Mouse (Mus musculus): ENCODE measurements around the gene Smco3. TPM values are rescaled to one million over a fixed set of nuclear protein-coding genes. Genes with fewer than 3 reads are reported as not detected.
"Not testable (repeated sequence)": the region's sequence is repeated elsewhere in the genome, so short reads cannot be mapped to it uniquely, and the experiment has no call there.

The Smco3 gene
- polyA plus RNA-seq, 1 experiment from 2014 or later = not detected

DNA sequence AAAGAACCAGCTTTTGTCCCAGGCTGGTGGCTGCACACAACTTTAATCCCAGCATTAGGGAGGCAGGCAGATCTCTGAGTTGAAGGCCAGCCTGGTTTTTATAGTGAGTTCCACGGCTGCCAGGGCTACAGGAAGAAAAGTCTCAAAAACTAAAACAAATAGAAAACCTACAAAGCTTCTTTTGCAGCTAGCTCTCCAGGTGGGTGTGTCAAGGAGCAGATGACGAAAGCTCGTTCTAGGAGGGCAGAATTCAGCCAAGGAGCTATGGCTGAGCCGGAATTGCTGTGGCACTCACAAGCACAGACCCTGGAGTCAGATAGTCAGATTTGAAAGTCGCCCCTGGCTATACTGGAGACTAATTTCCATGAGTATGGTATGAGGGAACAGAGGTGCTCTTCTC, 28.4 kb downstream of the Smco3 start:
- no peak for ATAC-seq (ENCODE audit: low FRiP score)
- no peaks in the 10 kb centered on the region for H3K9me3 ChIP-seq (ENCODE audit: control insufficient read depth, low read length)
- H3K4me2 ChIP-seq (replicated peaks; ENCODE audit: low read depth, low read length) = no peak overlapping the region
- no peaks in the 10 kb centered on the region for H3K27me3 ChIP-seq (ENCODE audit: control insufficient read depth, insufficient read depth, low read length)
- H3K4me1 ChIP-seq (replicated peaks; ENCODE audit: control insufficient read depth, insufficient read depth, low read length) = peaks cover 4% of the 10 kb centered on the region
- no peak overlapping the region for H3K27ac ChIP-seq (ENCODE audit: low read depth, low read length)
- 74% methylated on average over 5 of the region's 5 CpGs for WGBS
- DNase-seq (ENCODE audit: low spot score) = no peak
- no peak overlapping the region for H3K4me3 ChIP-seq (ENCODE audit: low read depth, low read length)
- no peaks in the 10 kb centered on the region for H3K36me3 ChIP-seq (ENCODE audit: control insufficient read depth, insufficient read depth, low read length)
- no peak overlapping the region for H3K9ac ChIP-seq (ENCODE audit: low read depth, low read length)

DNA sequence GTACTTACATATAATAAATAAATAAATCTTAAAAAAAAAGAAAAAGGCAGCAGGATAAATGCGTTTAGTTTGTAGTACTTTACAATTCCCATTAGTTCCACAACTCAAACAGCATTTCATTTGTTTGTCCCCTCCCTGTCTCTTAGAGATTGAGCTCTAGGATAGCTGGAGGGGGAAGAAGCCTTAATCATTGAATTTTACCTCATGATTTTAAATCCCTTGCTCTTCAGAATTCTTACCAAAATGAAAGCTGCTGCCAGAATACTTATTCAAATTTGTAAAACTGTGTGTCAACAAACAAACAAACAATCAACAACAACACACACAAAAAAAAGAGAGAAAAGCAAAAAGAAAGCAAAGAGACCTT, 29.9 kb downstream of the Smco3 start:
- no peaks in the 10 kb centered on the region for H3K36me3 ChIP-seq (ENCODE audit: control insufficient read depth, insufficient read depth, low read length)
- WGBS = 100% methylated on average over 1 of the region's 1 CpGs
- no peak overlapping the region for H3K9ac ChIP-seq (ENCODE audit: low read depth, low read length)
- H3K27me3 ChIP-seq (ENCODE audit: control insufficient read depth, insufficient read depth, low read length) = no peaks in the 10 kb centered on the region
- H3K4me3 ChIP-seq (ENCODE audit: low read depth, low read length) = no peak overlapping the region
- no peak for ATAC-seq (ENCODE audit: low FRiP score)
- H3K4me2 ChIP-seq (replicated peaks; ENCODE audit: low read depth, low read length) = no peak overlapping the region
- H3K9me3 ChIP-seq (ENCODE audit: control insufficient read depth, low read length) = no peaks in the 10 kb centered on the region
- H3K27ac ChIP-seq (ENCODE audit: low read depth, low read length) = no peak overlapping the region
- DNase-seq (ENCODE audit: low spot score) = no peak
- H3K4me1 ChIP-seq (replicated peaks; ENCODE audit: control insufficient read depth, insufficient read depth, low read length) = peaks cover 4% of the 10 kb centered on the region

GRCm38 (mm10) chr6:136804705-136805408, 30.4 kb downstream of the Smco3 start:
- Histone ChIP-seq H3K4me2 (replicated peaks; ENCODE audit: low read depth, low read length) (peak overlapping the region; percentile 83), H3K36me3 (ENCODE audit: control insufficient read depth, insufficient read depth, low read length) (no peaks in the 10 kb centered on the region), H3K27me3 (ENCODE audit: control insufficient read depth, insufficient read depth, low read length) (no peaks in the 10 kb centered on the region), H3K9ac (ENCODE audit: low read depth, low read length) (peak overlapping the region; percentile 99; the same call in 1 of the 2 replicates), H3K4me1 (replicated peaks; ENCODE audit: control insufficient read depth, insufficient read depth, low read length) (peaks cover 4% of the 10 kb centered on the region), H3K9me3 (ENCODE audit: control insufficient read depth, low read length) (no peaks in the 10 kb centered on the region), H3K4me3 (ENCODE audit: low read depth, low read length) (peak overlapping the region; percentile 69; the same call in 1 of the 2 replicates), H3K27ac (ENCODE audit: low read depth, low read length) (peak overlapping the region; percentile 100)
- ATAC-seq (ENCODE audit: low FRiP score) = no peak
- WGBS = 38% methylated on average over 9 of the region's 9 CpGs
- peak; percentile 36 for DNase-seq (ENCODE audit: low spot score)

DNA sequence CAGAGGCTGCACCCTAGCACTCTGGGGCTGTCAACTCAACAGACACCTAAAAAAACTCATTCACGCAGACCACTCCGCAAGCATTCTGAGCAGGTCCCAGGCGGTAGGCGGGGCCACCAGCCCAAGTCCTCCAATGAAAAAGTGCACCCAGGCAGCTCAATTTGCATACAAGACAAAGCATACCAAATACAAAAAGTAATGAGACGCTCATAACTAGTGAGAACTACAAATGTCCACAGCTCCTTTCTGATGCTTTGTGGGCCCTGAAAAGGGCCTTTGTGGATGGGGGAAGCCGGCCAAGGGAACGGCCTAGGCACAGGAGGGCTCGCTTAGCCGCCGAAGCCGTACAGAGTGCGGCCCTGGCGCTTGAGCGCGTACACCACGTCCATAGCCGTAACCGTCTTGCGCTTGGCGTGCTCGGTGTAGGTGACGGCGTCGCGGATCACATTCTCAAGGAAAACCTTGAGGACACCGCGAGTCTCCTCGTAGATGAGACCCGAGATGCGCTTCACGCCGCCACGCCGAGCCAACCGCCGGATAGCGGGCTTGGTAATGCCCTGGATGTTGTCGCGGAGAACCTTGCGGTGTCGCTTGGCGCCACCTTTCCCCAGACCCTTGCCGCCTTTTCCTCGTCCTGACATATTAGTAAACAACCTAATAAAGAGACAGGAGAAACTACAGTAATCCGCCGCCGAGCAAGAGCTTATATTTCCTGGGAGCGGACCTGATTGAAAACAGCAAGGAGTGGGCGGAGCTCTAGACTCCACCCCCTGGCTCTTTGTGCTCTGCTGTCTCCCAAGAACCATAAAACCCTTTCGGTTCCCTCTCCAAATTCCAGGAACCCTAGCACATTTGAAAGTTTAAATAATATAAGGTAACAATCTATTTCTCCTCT, 31.3 kb downstream of the Smco3 start, which contains the start of gene Hist4h4:
Gene Hist4h4 (minus strand): TSS at position 677 of the 895 bp plus-strand sequence.
- peak within 1 kb of the TSS; percentile 83 for H3K4me2 ChIP-seq (replicated peaks; ENCODE audit: low read depth, low read length)
- H3K4me3 ChIP-seq (ENCODE audit: low read depth, low read length) = peak within 1 kb of the TSS; percentile 69
- no peaks in the 10 kb centered on the region for H3K9me3 ChIP-seq (ENCODE audit: control insufficient read depth, low read length)
- DNase-seq (ENCODE audit: low spot score) (peak; percentile 95), ATAC-seq (ENCODE audit: low FRiP score) (peak; percentile 77)
- peak within 1 kb of the TSS; percentile 99 for H3K9ac ChIP-seq (ENCODE audit: low read depth, low read length)
- H3K27ac ChIP-seq (ENCODE audit: low read depth, low read length) = peak within 1 kb of the TSS; percentile 100
- peaks cover 2% of the 10 kb centered on the region; the same call in 1 of the 2 replicates for H3K4me1 ChIP-seq (replicated peaks; ENCODE audit: control insufficient read depth, insufficient read depth, low read length)
- H3K27me3 ChIP-seq (ENCODE audit: control insufficient read depth, insufficient read depth, low read length) = no peaks in the 10 kb centered on the region
- WGBS = under 1% methylated on average over 50 of the region's 50 CpGs
- H3K36me3 ChIP-seq (ENCODE audit: control insufficient read depth, insufficient read depth, low read length) = no peaks in the 10 kb centered on the region

DNA sequence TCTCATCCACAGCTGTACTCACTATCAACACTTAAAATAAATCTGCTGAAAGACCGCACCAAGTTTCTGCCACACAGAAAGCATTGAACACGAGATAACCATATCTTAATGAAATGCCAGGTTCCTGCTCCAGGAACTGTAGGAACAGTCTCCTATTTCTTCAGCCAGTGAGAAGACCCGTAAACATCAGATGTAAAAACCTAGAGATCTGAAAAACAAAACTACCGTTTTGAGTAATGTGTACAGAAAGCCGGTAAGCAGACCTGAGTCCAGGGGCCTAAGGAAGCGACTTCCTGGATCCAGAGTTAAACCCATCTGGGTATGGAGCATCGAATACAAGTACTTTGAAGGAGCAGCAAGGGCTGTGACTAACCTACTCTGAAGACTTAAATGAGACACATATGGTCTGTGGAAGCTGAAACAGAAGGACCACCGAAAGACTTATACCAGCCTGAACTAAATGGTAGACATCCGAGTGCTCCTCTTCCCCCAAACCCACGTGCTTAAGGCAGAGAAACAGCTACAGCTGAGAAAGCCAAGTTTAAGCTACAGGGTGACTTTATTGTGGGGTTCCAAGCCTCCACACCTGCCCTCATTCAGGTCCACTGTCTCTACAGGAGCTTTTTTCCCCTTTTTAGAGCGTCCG, 32.0 kb downstream of the Smco3 start:
- peak overlapping the region; percentile 69 for H3K4me3 ChIP-seq (ENCODE audit: low read depth, low read length)
- H3K9me3 ChIP-seq (ENCODE audit: control insufficient read depth, low read length) = no peaks in the 10 kb centered on the region
- ATAC-seq (ENCODE audit: low FRiP score) (no peak; the same call in 1 of the 2 replicates), DNase-seq (ENCODE audit: low spot score) (no peak)
- H3K27ac ChIP-seq (ENCODE audit: low read depth, low read length) = peak overlapping the region; percentile 100
- no peaks in the 10 kb centered on the region for H3K27me3 ChIP-seq (ENCODE audit: control insufficient read depth, insufficient read depth, low read length)
- peak overlapping the region; percentile 99 for H3K9ac ChIP-seq (ENCODE audit: low read depth, low read length)
- 24% methylated on average over 11 of the region's 12 CpGs for WGBS
- H3K36me3 ChIP-seq (ENCODE audit: control insufficient read depth, insufficient read depth, low read length) = no peaks in the 10 kb centered on the region
- H3K4me2 ChIP-seq (replicated peaks; ENCODE audit: low read depth, low read length) = peak overlapping the region; percentile 83
- H3K4me1 ChIP-seq (replicated peaks; ENCODE audit: control insufficient read depth, insufficient read depth, low read length) = peaks cover 2% of the 10 kb centered on the region; the same call in 1 of the 2 replicates

DNA sequence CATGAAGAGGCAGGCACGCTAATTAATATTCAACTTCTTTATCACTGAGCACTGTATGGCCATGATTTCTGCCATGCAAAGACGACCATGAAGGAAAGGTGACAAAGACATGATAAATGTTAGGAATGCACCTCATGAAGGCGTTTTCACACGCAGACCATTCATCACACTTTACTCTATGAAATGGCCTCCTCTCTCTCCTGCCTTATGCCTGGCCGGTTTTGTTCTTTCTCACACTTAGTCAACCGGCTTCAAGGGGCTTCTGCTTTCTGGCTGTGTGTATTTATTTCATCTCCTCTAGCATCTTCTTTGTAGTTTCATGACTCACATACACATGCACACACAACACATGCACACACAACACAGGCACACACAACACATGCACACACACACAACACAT, 34.0 kb downstream of the Smco3 start:
- no peak overlapping the region for H3K4me2 ChIP-seq (replicated peaks; ENCODE audit: low read depth, low read length)
- no peak overlapping the region for H3K27ac ChIP-seq (ENCODE audit: low read depth, low read length)
- ATAC-seq (ENCODE audit: low FRiP score) (no peak), DNase-seq (ENCODE audit: low spot score) (no peak)
- H3K36me3 ChIP-seq (ENCODE audit: control insufficient read depth, insufficient read depth, low read length) = no peaks in the 10 kb centered on the region
- H3K9me3 ChIP-seq (ENCODE audit: control insufficient read depth, low read length) = no peaks in the 10 kb centered on the region
- 86% methylated on average over 6 of the region's 6 CpGs for WGBS
- H3K4me3 ChIP-seq (ENCODE audit: low read depth, low read length) = no peak overlapping the region
- peaks cover 2% of the 10 kb centered on the region; the same call in 1 of the 2 replicates for H3K4me1 ChIP-seq (replicated peaks; ENCODE audit: control insufficient read depth, insufficient read depth, low read length)
- H3K27me3 ChIP-seq (ENCODE audit: control insufficient read depth, insufficient read depth, low read length) = no peaks in the 10 kb centered on the region
- H3K9ac ChIP-seq (ENCODE audit: low read depth, low read length) = no peak overlapping the region

GRCm38 (mm10) chr6:136800710-136801109, 34.5 kb downstream of the Smco3 start:
- Histone ChIP-seq H3K9me3 (ENCODE audit: control insufficient read depth, low read length) (no peaks in the 10 kb centered on the region), H3K4me1 (replicated peaks; ENCODE audit: control insufficient read depth, insufficient read depth, low read length) (peaks cover 2% of the 10 kb centered on the region; the same call in 1 of the 2 replicates), H3K27ac (ENCODE audit: low read depth, low read length) (no peak overlapping the region), H3K4me2 (replicated peaks; ENCODE audit: low read depth, low read length) (no peak overlapping the region), H3K27me3 (ENCODE audit: control insufficient read depth, insufficient read depth, low read length) (no peaks in the 10 kb centered on the region), H3K36me3 (ENCODE audit: control insufficient read depth, insufficient read depth, low read length) (no peaks in the 10 kb centered on the region), H3K4me3 (ENCODE audit: low read depth, low read length) (no peak overlapping the region), H3K9ac (ENCODE audit: low read depth, low read length) (no peak overlapping the region)
- ATAC-seq (ENCODE audit: low FRiP score) (no peak), DNase-seq (ENCODE audit: low spot score) (no peak)
- 89% methylated on average over 8 of the region's 8 CpGs for WGBS

DNA sequence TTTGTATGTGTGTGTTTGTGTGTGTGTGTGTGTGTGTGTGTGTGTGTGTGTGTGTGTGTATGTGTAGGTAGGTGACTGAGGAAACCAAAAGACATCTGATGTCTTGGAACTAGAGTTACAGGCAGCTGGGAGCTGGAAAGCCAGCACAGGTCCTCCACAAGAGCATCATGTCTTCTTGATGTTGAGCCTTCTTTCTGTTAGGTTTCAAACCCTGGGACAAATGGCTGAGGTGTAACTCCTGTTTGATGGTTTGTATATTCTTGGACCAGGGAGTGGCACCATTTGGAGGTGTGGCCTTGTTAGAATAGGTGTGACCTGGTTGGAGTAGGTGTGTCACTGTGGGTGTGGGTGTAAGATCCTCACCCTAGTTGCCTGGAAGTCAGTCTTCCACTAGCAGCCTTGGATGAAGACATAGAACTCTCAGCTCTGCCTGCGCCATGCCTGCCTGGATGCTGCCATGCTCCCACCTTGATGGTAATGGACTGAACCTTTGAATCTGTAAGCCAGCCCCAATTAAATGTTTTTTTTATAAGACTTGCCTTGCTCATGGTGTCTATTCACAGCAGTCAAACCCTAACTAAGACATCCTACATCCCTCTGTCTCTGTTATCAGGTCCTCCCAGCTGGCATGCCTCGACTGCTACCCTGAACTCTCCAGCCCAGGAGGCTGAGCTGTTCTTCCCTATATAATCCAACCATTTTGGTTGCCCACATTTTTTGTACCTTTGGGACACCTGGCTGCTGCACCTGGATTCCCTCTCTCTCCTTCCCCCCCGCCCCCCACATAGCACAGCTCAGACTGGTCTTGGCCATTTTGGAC, 37.2 kb downstream of the Smco3 start:
- not testable (repeated sequence) for DNase-seq (ENCODE audit: low spot score); H3K9ac ChIP-seq (ENCODE audit: low read depth, low read length); H3K36me3 ChIP-seq (ENCODE audit: control insufficient read depth, insufficient read depth, low read length); H3K4me1 ChIP-seq (replicated peaks; ENCODE audit: control insufficient read depth, insufficient read depth, low read length); H3K4me3 ChIP-seq (ENCODE audit: low read depth, low read length); H3K27ac ChIP-seq (ENCODE audit: low read depth, low read length); H3K9me3 ChIP-seq (ENCODE audit: control insufficient read depth, low read length); ATAC-seq (ENCODE audit: low FRiP score); H3K4me2 ChIP-seq (replicated peaks; ENCODE audit: low read depth, low read length); H3K27me3 ChIP-seq (ENCODE audit: control insufficient read depth, insufficient read depth, low read length)
- WGBS = 82% methylated on average over 3 of the region's 3 CpGs
